Mouse (Mus musculus) MEL (cell line): ENCODE data around the gene Maco1. TPM values are rescaled to one million over a fixed set of nuclear protein-coding genes. Genes with fewer than 3 reads are reported as not detected.

Source experiments
- DNase-seq: peaks from one replicate; pipeline ENCODE4 v3.0.0; 2011; ENCODE audit warnings: low read depth, low spot score
- H3K27ac ChIP-seq: 2 replicates; pipeline ENCODE4 v1.5.1; 2012; ENCODE audit warnings: low read depth, mild to moderate bottlenecking, control low read depth, low read length, moderate library complexity; ENCODE audit not compliant: control insufficient read depth
- H3K27me3 ChIP-seq, 2 experiments: fragments of 150-350 bp in 1 of 2; sonication (generic) in 1 of 2; 2 replicates each; pipeline ENCODE4 v1.6.1; 2012; ENCODE audit warnings: low read length in 2 of 2, mild to moderate bottlenecking in 2 of 2, improper control_type of control experiment in 1 of 2, moderate library complexity in 1 of 2; ENCODE audit not compliant: insufficient read depth in 2 of 2, control insufficient read depth in 1 of 2
- H3K36me3 ChIP-seq, 2 experiments: 2 replicates each; pipeline ENCODE4 v1.6.1; 2012 to 2014; ENCODE audit warnings: low read length in 2 of 2, improper control_type of control experiment in 1 of 2, inconsistent platforms in 1 of 2, mild to moderate bottlenecking in 1 of 2; ENCODE audit not compliant: insufficient read depth in 2 of 2, control insufficient read depth in 1 of 2
- H3K4me1 ChIP-seq, 2 experiments: fragments of 150-350 bp in 1 of 2; sonication (generic) in 1 of 2; 2 replicates each; pipeline ENCODE4 v1.6.1; 2012; ENCODE audit warnings: low read length in 2 of 2, improper control_type of control experiment in 1 of 2, mild to moderate bottlenecking in 1 of 2; ENCODE audit not compliant: insufficient read depth in 2 of 2, control insufficient read depth in 1 of 2
- H3K4me3 ChIP-seq, 2 experiments: fragments of 150-350 bp in 1 of 2; sonication (generic) in 1 of 2; 2 replicates each; pipeline ENCODE4 v1.5.1; 2012; ENCODE audit warnings: low read depth in 2 of 2, low read length in 2 of 2, mild to moderate bottlenecking in 2 of 2, moderate library complexity in 2 of 2, control low read depth in 1 of 2, improper control_type of control experiment in 1 of 2; ENCODE audit not compliant: control insufficient read depth in 1 of 2, insufficient read depth in 1 of 2
- H3K79me2 ChIP-seq: 2 replicates; pipeline ENCODE4 v1.6.1; 2012; ENCODE audit warnings: mild to moderate bottlenecking, low read length, moderate library complexity; ENCODE audit not compliant: control insufficient read depth, poor library complexity, insufficient read depth
- H3K9ac ChIP-seq: 2 replicates; pipeline ENCODE4 v1.6.1; 2012; ENCODE audit warnings: low read depth, mild to moderate bottlenecking, control low read depth, low read length, moderate library complexity; ENCODE audit not compliant: control insufficient read depth, poor library complexity, severe bottlenecking
- H3K9me3 ChIP-seq: fragments of 150-350 bp; sonication (generic); replicated peaks from 2 replicates; pipeline ENCODE4 v1.6.1; 2012; ENCODE audit warnings: mild to moderate bottlenecking, low read length, improper control_type of control experiment, moderate library complexity; ENCODE audit not compliant: insufficient read depth
- BHLHE40 ChIP-seq: IDR thresholded peaks from 2 replicates; pipeline ENCODE4 v1.6.1; 2012; ENCODE audit warnings: low read depth, mild to moderate bottlenecking, inconsistent platforms, low read length, improper control_type of control experiment, borderline replicate concordance
- CHD2 ChIP-seq: IDR thresholded peaks from 2 replicates; pipeline ENCODE4 v1.6.1; 2011; ENCODE audit warnings: low read length, improper control_type of control experiment
- ELF1 ChIP-seq: IDR thresholded peaks from 2 replicates; pipeline ENCODE4 v1.6.1; 2014; ENCODE audit warnings: low read depth, mild to moderate bottlenecking, inconsistent platforms, low read length, improper control_type of control experiment, moderate library complexity
- ETS1 ChIP-seq: IDR thresholded peaks from 2 replicates; pipeline ENCODE4 v1.6.1; 2012; ENCODE audit warnings: low read depth, mild to moderate bottlenecking, inconsistent platforms, low read length, improper control_type of control experiment, moderate library complexity
- HCFC1 ChIP-seq: IDR thresholded peaks from 2 replicates; pipeline ENCODE4 v1.6.1; 2012; ENCODE audit warnings: low read depth, mild to moderate bottlenecking, inconsistent platforms, low read length, improper control_type of control experiment, moderate library complexity
- JUND ChIP-seq: IDR thresholded peaks from 2 replicates; pipeline ENCODE4 v1.6.1; 2011; ENCODE audit warnings: low read depth, mild to moderate bottlenecking, improper control_type of control experiment, low read length
- MXI1 ChIP-seq: IDR thresholded peaks from 2 replicates; pipeline ENCODE4 v1.6.1; 2011; ENCODE audit warnings: mild to moderate bottlenecking, low read depth, low read length, improper control_type of control experiment
- POLR2A ChIP-seq, 2 experiments: IDR thresholded peaks; 2 replicates each; pipeline ENCODE4 v1.6.1; 2011 to 2012; ENCODE audit warnings: low read length in 2 of 2, mild to moderate bottlenecking in 2 of 2, control low read depth in 1 of 2, improper control_type of control experiment in 1 of 2, low read depth in 1 of 2, moderate library complexity in 1 of 2; ENCODE audit not compliant: control insufficient read depth in 1 of 2, insufficient read depth in 1 of 2, poor library complexity in 1 of 2
- RAD21 ChIP-seq: IDR thresholded peaks from 2 replicates; pipeline ENCODE4 v1.6.1; 2011; ENCODE audit warnings: mild to moderate bottlenecking, low read depth, low read length, improper control_type of control experiment
- SIN3A ChIP-seq: IDR thresholded peaks from 2 replicates; pipeline ENCODE4 v1.6.1; 2012; ENCODE audit warnings: low read length, improper control_type of control experiment, inconsistent platforms
- SMC3 ChIP-seq: IDR thresholded peaks from 2 replicates; pipeline ENCODE4 v1.6.1; 2011; ENCODE audit warnings: low read depth, low read length, improper control_type of control experiment
- TBP ChIP-seq: IDR thresholded peaks from 2 replicates; pipeline ENCODE4 v1.8.0; 2011; ENCODE audit warnings: low read depth, low read length, improper control_type of control experiment
- TCF12 ChIP-seq: IDR thresholded peaks from 2 replicates; pipeline ENCODE4 v1.6.1; 2014; ENCODE audit warnings: low read depth, mild to moderate bottlenecking, inconsistent platforms, low read length, improper control_type of control experiment, moderate library complexity
- UBTF ChIP-seq: IDR thresholded peaks from 2 replicates; pipeline ENCODE4 v1.6.1; 2012; ENCODE audit warnings: low read depth, mild to moderate bottlenecking, inconsistent platforms, low read length, improper control_type of control experiment, moderate library complexity, borderline replicate concordance; ENCODE audit not compliant: insufficient read depth
- ZMIZ1 ChIP-seq: IDR thresholded peaks from 2 replicates; pipeline ENCODE4 v1.6.1; 2012; ENCODE audit warnings: low read depth, mild to moderate bottlenecking, inconsistent platforms, low read length, improper control_type of control experiment, moderate library complexity
- polyA plus RNA-seq, 2 experiments: library from polyadenylated mRNA; stranded (reverse) in 1 of 2; unstranded in 1 of 2; fragments of >175 nt in 1 of 2; fragments of >200 nt in 1 of 2; gene quantifications; 2 replicates each; pipeline versions ENCODE4 v1.2.1 to v1.2.4; 2012; ENCODE audit warnings: low replicate concordance in 2 of 2, low read depth in 1 of 2; ENCODE audit not compliant: insufficient read length in 2 of 2, insufficient read depth in 1 of 2, missing spikeins in 1 of 2
- total RNA-seq: library from RNA; depleted of rRNA; stranded (reverse); fragments of 300-350 nt; gene quantifications from 2 replicates; pipeline ENCODE4 v1.2.3, GENCODE M21; 2012

Maco1 gene
- total and polyA plus RNA-seq, 3 experiments = 22.2 to 35.9 TPM; not detected in 1

- peaks cover 8% of the 10 kb centered on the region in 2 experiments for H3K4me1 ChIP-seq
- H3K27ac ChIP-seq = no peak overlapping the region
- no peak overlapping the region for H3K9ac ChIP-seq
- TF ChIP-seq TBP (no peak), MXI1 (no peak), SIN3A (no peak), HCFC1 (no peak), UBTF (no peak), TCF12 (no peak), BHLHE40 (no peak), ETS1 (no peak), CHD2 (no peak), POLR2A (IDR thresholded peaks at IDR 0.05; ENCODE audit: control insufficient read depth in 1 of 2, insufficient read depth in 1 of 2, low read depth in 1 of 2, low read length in 2 of 2, poor library complexity in 1 of 2) (no peak)
- peaks cover 0 to 4% of the 10 kb centered on the region in 2 experiments; a peak in 2 of 4 replicates for H3K36me3 ChIP-seq
- H3K27me3 ChIP-seq = no peaks in the 10 kb centered on the region
- no peak overlapping the region for H3K4me3 ChIP-seq
- no peaks in the 10 kb centered on the region for H3K9me3 ChIP-seq
- DNase-seq = no peak
- no peaks in the 10 kb centered on the region for H3K79me2 ChIP-seq
These were observed 76.9 kb downstream of the Maco1 start for GRCm38 (mm10) chr4:134776246-134776645.

DNA sequence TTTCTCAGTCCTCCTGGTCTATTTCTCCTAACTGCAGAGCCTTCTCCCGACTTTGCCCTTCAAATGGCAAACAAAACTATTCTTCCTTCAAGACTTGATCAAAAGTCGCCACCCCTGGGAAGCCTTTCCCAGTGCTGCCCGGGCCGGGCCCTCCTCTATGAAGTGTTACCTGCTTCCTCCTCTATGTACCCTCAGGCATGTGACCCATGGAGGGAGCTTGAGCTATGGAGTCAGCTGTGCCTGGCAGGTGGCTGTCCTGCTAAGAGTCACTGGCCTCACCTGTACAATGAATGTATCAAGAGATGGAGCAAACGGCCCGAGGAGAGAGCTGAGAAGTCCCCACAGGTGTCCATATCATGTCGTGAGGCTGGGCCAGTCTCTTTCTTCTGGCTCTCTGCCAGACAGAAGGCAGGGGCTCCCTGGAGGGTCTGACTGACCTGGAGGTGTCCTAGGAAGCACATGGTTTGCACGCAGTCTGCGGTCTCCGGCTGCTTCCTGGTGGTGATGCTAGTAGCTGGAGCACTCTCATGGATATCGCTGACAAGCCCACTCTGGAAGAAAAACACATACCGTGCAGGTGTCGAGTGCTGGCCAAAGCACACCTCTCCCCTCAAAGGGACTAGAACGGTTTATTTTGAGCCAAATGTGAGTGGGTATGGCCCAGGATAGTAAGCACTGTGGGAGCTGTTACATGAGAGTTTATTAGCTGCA is 77.8 kb downstream of the Maco1 start:
- H3K4me1 ChIP-seq = peaks cover 8% of the 10 kb centered on the region in 2 experiments
- H3K79me2 ChIP-seq = no peaks in the 10 kb centered on the region
- no peak for TF ChIP-seq RAD21
- TF ChIP-seq ELF1 = no peak
- no peak for TF ChIP-seq TBP
- TF ChIP-seq TCF12 = no peak
- TF ChIP-seq JUND = no peak
- TF ChIP-seq SMC3 = no peak
- no peak for TF ChIP-seq ZMIZ1
- TF ChIP-seq, all 39 proteins: peak for 0
- DNase-seq = no peak
- Histone ChIP-seq H3K4me3 (no peak overlapping the region), H3K36me3 (peaks cover 0 to 4% of the 10 kb centered on the region in 2 experiments; a peak in 2 of 4 replicates), H3K27me3 (no peaks in the 10 kb centered on the region), H3K9me3 (no peaks in the 10 kb centered on the region), H3K27ac (no peak overlapping the region), H3K9ac (no peak overlapping the region)
